Mouse (Mus musculus) Patski (cell line): Measurements from ENCODE around the gene Gm20388. TPM values are rescaled to one million over a fixed set of nuclear protein-coding genes. Genes with fewer than 3 reads are reported as not detected.
A peak's percentile ranks its signal among the peaks of the same experiment; 100 is the strongest.

Experiments
- ATAC-seq: fragments of 100-300 bp; one replicate; pipeline ENCODE4 v1.8.0; 2021
- CTCF ChIA-PET: fragments of 350-600 bp; sonication (Branson Sonifier 250); formaldehyde crosslinking; loops from one replicate; lab custom pipeline; 2022; ENCODE audit warnings: inconsistent platforms; lab: Charles Lee
- POLR2A ChIA-PET: fragments of 350-600 bp; sonication (Branson Sonifier 250); formaldehyde crosslinking; loops from one replicate; lab custom pipeline; 2022; ENCODE audit warnings: antibody characterized with exemption, inconsistent platforms; lab: Charles Lee
- DNase-seq: peaks from one replicate; pipeline ENCODE4 v3.0.0-alpha.2; 2011; ENCODE audit warnings: low read depth, low spot score
- H3K27me3 ChIP-seq: fragments of 371-371 bp; one replicate; pipeline ENCODE4 v1.5.1; 2021
- CTCF ChIP-seq: fragments of 100-300 bp; IDR thresholded peaks from one replicate; pipeline ENCODE4 v1.5.1; 2021
- in situ Hi-C: fragments of 300-500 bp; cut with MboI; formaldehyde crosslinking; loops from 3 replicates; pipeline ENCODE4 v1.11.1; 2018; ENCODE audit warnings: low pct_unique_long_range_greater_than_20kb, mixed read lengths
- polyA plus RNA-seq: library from polyadenylated mRNA; unstranded; gene quantifications from one replicate; pipeline ENCODE4 v1.2.3, GENCODE M21; 2021

Gene Gm20388
- polyA plus RNA-seq, 1 experiment from 2014 or later: 86.7 TPM

DNA sequence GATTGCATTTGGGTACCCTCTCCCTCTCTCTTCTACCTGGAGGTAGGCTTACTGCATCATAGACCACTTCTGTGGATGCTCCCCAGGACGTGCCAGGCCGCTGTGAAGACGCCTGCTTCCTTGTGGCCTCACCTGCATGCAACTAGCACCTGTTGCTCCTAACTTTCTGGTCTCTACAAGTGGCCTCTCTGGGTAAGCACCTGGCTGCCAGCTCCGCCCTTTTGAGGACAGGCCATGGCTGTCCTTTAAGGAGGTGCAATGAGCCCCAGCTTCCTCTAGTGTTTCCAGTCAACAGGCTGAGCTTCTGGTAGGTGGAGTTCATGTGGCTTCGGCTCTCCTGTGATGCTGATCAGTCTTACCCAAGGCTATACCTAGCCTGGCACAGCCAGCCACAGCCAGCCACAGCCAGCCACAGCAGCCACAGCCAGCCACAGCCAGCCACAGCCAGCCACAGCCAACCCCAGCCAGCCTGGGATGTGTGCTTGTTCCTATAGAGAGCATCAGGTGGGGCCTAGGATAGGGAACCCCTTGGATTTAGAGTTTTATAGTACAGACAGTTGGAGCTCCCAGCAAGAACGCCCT lies 344.9 kb downstream of the Gm20388 start:
- DNase-seq (no peak), ATAC-seq (no peak)
- POLR2A ChIA-PET: no interaction called here
- TF ChIP-seq CTCF: no peak
- CTCF ChIA-PET: no interaction called here
- in situ Hi-C loops: no loop called here
- no peaks in the 10 kb centered on the region for H3K27me3 ChIP-seq

DNA sequence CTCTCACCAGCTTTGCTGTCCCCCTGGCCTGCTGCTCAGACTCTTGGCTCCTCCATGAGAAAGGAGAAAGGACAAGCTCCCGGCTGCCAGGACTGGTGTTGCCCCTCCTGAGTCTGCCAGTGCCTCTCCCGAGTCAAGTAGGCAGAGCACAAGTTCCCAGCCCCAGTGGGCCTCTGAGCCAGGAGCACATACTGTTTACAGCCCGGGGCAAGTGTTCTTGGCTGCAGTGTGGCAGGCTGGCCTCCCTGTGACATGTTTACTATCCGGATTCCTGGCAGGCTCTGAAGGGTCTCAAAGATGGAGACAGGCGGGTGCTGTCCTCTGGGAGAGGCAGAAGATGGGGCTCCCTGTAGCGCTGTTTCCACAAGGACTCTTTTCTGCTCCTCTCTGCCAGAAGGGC lies 346.3 kb downstream of the Gm20388 start:
- ChIA-PET CTCF (interaction anchor here (0.7 kb wide), 1 partner anchor 32 kb away, joined by 3 read pairs; no protein-coding TSS in a partner anchor), POLR2A (no interaction called here)
- in situ Hi-C loops: no loop called here
- ATAC-seq: no peak
- DNase-seq: no peak
- no peak for TF ChIP-seq CTCF
- H3K27me3 ChIP-seq: no peaks in the 10 kb centered on the region

DNA sequence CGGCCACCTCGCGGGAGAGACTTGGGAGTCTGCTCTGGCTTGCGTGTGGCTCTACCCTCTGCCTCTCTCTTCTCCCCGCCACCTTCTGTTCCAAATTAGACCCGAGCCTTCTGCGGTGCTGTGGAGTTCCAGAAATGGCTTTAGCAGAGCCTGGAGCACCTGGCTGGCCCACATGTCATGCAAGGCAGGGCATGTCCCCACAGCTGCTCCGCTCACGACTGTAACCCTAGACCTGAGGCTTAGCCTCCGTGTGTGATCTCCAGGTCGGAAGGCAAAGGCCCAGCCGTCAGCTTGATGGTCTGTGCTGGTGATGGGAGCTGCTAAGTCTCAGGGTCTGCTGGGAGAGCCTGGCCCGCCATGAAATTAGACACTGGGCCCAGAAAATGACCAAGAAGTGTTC lies 348.6 kb downstream of the Gm20388 start:
- CTCF ChIA-PET: no interaction called here
- no peak for TF ChIP-seq CTCF
- POLR2A ChIA-PET: no interaction called here
- in situ Hi-C loops: no loop called here
- ATAC-seq (no peak), DNase-seq (no peak)
- no peaks in the 10 kb centered on the region for H3K27me3 ChIP-seq

DNA sequence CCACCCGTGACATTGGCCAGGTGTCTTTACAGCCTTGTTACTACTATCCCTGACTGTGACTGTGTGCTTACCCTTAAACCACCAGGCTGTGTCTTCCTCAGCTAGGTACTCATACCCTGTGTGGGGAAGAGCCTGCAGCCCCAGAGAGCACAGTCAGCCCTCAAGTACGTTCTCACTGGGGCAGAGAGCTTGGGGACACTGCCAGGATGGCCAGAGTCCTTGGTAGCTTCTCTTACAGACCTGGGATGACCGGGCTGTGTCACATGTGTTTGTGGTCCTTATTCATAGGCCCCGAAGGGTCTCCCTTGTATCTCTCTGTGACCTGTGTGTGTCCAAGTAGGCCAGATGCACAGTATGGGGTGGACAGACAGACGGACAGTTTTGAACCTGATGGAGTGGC lies 350.0 kb downstream of the Gm20388 start:
- DNase-seq (no peak), ATAC-seq (no peak)
- in situ Hi-C loops: no loop called here
- ChIA-PET POLR2A (no interaction called here), CTCF (no interaction called here)
- TF ChIP-seq CTCF: no peak
- no peaks in the 10 kb centered on the region for H3K27me3 ChIP-seq

DNA sequence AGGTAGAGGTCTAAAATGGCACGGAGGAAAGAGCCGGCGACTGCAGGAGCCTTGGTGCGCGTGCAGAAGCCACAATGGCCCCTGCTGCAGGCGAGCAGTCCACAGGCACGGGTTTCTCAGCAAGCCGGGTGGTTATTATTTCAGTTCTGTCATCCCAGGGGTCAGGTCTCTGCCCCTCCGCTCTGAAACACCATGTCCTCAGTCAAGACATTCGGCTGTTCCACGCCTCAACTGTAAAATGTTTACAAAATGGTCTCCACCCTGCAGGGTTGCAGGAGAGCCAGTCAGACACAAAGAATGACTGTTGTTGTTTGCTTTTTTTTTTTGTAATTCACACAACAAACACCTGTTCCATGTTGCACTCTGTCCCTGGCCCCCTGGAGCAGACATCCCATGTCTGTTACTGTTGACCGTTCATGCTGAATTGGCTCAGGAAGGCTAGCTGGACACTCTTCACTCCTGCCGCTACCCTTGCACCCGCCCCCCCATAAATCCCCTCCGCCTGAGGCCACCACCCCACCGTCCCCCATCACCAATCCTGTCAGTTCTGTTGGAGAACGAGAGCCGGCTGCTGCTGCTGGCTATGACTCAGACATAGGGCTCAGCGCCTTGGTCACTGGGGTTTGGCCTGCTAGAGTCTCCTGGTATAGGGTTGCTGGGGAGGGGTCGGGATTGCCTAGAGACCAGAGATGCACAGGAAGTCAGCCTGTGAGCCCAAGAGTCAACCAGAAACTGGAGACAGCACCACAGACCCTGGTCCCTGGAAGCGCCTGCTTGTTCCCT lies 350.9 kb downstream of the Gm20388 start:
- CTCF ChIA-PET: no interaction called here
- H3K27me3 ChIP-seq: no peaks in the 10 kb centered on the region
- POLR2A ChIA-PET: no interaction called here
- no peak for ATAC-seq
- in situ Hi-C loops: no loop called here
- no peak for TF ChIP-seq CTCF
- DNase-seq: no peak

DNA sequence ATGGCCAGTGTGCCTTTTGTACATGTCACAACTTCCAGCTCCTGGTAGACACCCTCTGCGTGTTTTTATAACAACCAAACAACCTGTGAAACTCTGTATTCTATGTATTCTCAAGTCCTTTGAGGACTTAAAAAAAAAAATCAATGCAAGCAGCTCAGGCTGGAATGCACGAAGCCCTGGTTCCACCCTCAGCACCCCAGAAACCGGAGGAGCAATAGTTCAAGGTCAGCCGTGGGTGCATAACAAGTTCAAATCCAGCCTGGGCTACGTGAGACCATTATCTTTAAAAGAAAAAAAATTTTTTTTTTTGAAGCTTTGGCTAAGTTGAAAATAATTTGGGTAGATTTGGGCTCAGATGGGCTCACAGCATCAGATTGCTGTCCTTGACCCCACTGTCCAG lies 353.2 kb downstream of the Gm20388 start:
- in situ Hi-C loops: no loop called here
- POLR2A ChIA-PET: interaction anchor here (0.8 kb wide), 1 partner anchor 30 kb away, joined by 3 read pairs; no protein-coding TSS in a partner anchor
- no peak for ATAC-seq
- H3K27me3 ChIP-seq: no peaks in the 10 kb centered on the region
- no peak for TF ChIP-seq CTCF
- no peak for DNase-seq
- CTCF ChIA-PET: interaction anchor here (1.9 to 2.1 kb wide), 2 partner anchors 18 to 37 kb away, joined by 4 to 5 read pairs; no protein-coding TSS in a partner anchor

DNA sequence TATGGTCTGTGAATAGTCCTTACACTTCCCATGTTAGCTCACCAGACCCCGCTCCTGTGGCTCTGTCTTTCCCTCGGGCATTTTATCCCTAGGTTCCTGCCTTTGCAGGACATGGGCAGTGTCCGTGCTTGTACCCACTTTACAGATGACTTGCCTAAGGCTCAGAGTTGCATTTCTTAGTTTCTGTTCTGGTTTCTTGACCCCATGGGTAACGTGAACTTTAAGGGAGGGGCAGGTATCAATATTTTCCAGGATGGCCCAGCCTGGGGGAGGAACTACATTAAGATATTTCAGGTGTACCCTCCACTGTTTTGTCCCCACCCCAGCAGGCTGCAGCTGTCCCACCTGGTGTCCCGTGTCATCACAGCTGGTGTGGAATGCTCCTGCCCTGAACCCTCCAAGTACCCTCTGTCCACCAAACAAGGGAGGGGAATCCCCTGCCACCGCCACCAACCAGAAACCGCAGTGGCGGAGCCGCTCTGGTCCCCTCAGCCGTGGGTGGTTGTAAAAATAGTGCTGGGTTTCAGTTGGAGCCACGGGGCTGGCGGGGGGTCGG lies 353.8 kb downstream of the Gm20388 start:
- H3K27me3 ChIP-seq: no peaks in the 10 kb centered on the region
- no peak for TF ChIP-seq CTCF
- ATAC-seq (no peak), DNase-seq (no peak)
- ChIA-PET POLR2A (interaction anchor here (0.8 to 1.2 kb wide), 2 partner anchors 31 to 40 kb away, joined by 3 read pairs; no protein-coding TSS in a partner anchor), CTCF (interaction anchor here (1.3 to 2.1 kb wide), 4 partner anchors 17 to 38 kb away, joined by 3 to 5 read pairs (median 4); no protein-coding TSS in a partner anchor)
- in situ Hi-C loops: no loop called here

DNA sequence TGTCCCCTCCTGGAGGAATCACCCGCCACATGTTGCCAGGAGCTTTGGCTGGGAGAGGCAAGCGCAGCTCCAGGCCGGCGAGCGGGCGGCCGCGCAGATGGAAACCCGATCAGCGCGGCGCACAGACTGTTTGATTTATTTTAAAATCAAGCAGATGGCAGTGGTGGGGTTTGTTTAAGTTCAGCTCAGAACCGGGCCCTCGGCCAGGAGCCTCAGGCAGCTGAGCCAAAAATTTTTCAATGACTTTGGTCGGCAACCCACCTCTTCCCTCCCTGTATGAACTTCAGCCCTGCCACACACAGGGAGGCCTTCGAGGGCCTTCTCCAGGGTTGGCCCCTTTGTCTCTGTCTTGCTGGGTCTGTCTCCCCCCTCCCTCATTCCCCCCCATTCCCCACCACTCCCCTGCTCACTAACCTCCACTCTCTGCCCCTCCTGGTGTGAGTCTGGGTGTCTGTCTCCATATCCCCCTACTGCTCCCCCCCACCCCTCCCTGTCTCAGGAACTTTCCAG lies 354.4 kb downstream of the Gm20388 start:
- in situ Hi-C loops: loop anchor here (5.0 kb wide), 1 partner anchor 33 kb away; no protein-coding TSS in a partner anchor
- CTCF ChIA-PET: interaction anchor here (0.7 to 2.1 kb wide), 6 partner anchors 15 to 86 kb away, joined by 3 to 6 read pairs (median 4); no protein-coding TSS in a partner anchor
- peak; percentile 28 for DNase-seq
- POLR2A ChIA-PET: interaction anchor here (1.2 kb wide), 1 partner anchor 40 kb away, joined by 3 read pairs; no protein-coding TSS in a partner anchor
- no peak for TF ChIP-seq CTCF
- ATAC-seq: peak; percentile 17
- H3K27me3 ChIP-seq: no peaks in the 10 kb centered on the region

DNA sequence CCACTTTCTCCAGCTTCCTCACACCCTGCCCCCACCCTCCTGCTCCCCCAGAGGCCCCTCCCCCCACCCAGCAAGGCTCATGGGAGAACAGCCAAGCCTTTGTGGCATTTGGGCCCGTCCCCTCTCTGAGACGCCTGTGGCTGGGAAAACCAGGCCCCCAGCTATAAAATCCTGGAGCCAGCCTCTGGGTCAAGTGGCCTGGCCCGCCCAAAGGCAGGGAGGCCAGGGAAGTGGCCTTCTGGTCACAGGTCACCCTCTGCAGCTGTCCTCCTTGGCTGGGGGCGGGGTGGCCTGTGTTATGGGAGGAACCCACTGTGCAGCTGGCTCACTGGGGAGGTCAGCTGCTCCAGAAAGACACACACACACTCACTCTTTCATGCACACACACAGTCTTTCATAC lies 354.8 kb downstream of the Gm20388 start:
- in situ Hi-C loops: loop anchor here (5.0 kb wide), 1 partner anchor 33 kb away; no protein-coding TSS in a partner anchor
- ChIA-PET CTCF (interaction anchor here (0.7 to 2.1 kb wide), 6 partner anchors 15 to 86 kb away, joined by 3 to 6 read pairs (median 4); no protein-coding TSS in a partner anchor), POLR2A (interaction anchor here (0.6 to 1.2 kb wide), 2 partner anchors 41 to 59 kb away, joined by 3 read pairs; no protein-coding TSS in a partner anchor)
- DNase-seq (peak; percentile 25), ATAC-seq (no peak)
- no peaks in the 10 kb centered on the region for H3K27me3 ChIP-seq
- TF ChIP-seq CTCF: no peak

DNA sequence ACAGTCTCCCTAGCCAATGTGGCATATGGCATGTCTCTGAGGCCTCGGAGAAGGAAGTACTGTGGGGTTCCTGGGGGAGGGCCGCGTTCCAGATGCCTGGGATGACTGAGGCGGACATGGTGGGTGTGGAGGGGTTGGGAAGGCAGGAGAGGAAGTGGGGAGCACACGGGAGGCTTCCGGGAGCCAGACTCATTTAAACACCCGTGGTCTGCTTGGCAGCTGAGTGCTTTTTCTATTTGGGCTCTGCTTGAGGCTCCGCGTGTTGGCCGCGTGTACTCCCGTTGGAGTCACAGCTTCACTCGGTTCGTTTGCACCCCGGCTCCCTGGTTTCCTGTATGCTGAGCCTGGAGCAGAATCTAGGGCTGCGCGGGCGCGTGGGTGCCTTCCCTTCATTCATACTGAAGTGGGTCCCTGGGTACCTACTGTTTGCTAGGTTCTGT lies 357.9 kb downstream of the Gm20388 start:
- ATAC-seq: no peak
- in situ Hi-C loops: loop anchor here (5.0 kb wide), 1 partner anchor 36 kb away; no protein-coding TSS in a partner anchor
- no peak for DNase-seq
- POLR2A ChIA-PET: no interaction called here
- CTCF ChIA-PET: interaction anchor here (1.0 kb wide), 1 partner anchor 14 kb away, joined by 3 read pairs; no protein-coding TSS in a partner anchor
- H3K27me3 ChIP-seq: no peaks in the 10 kb centered on the region
- TF ChIP-seq CTCF: no peak
